Mouse (Mus musculus) heart, embryonic 12.5 days (tissue): ENCODE results near the gene Hsf4. TPM values are rescaled to one million over a fixed set of nuclear protein-coding genes. Genes with fewer than 3 reads are reported as not detected.

Experiments used
- ATAC-seq: fragments of 200-750 bp; cut with Nextera tagmentation; 2 replicates; pipeline ENCODE4 v1.8.0; 2017; ENCODE audit warnings: moderate TSS enrichment, moderate library complexity; ENCODE audit not compliant: insufficient number of reproducible peaks, low FRiP score
- H3K27ac ChIP-seq: fragments of 300-500 bp; sonication (generic); 2 replicates; pipeline ENCODE4 v1.5.1; 2016; ENCODE audit warnings: mild to moderate bottlenecking, moderate library complexity; ENCODE audit not compliant: poor library complexity, severe bottlenecking
- H3K27me3 ChIP-seq: fragments of 300-500 bp; sonication (generic); replicated peaks from 2 replicates; pipeline ENCODE4 v1.6.1; 2016; ENCODE audit warnings: mild to moderate bottlenecking, moderate library complexity
- H3K36me3 ChIP-seq: fragments of 300-500 bp; sonication (generic); 2 replicates; pipeline ENCODE4 v1.6.1; 2016; ENCODE audit warnings: mild to moderate bottlenecking, moderate library complexity
- H3K4me1 ChIP-seq: fragments of 300-500 bp; sonication (generic); replicated peaks from 2 replicates; pipeline ENCODE4 v1.6.1; 2016; ENCODE audit warnings: mild to moderate bottlenecking
- H3K4me2 ChIP-seq: fragments of 300-500 bp; sonication (generic); 2 replicates; pipeline ENCODE4 v1.6.1; 2016; ENCODE audit warnings: mild to moderate bottlenecking, moderate library complexity
- H3K4me3 ChIP-seq: fragments of 300-500 bp; sonication (generic); 2 replicates; pipeline ENCODE4 v1.5.1; 2016; ENCODE audit warnings: mild to moderate bottlenecking
- H3K9ac ChIP-seq: fragments of 300-500 bp; sonication (generic); 2 replicates; pipeline ENCODE4 v1.6.1; 2016; ENCODE audit warnings: mild to moderate bottlenecking, moderate library complexity
- H3K9me3 ChIP-seq: fragments of 300-500 bp; sonication (generic); replicated peaks from 2 replicates; pipeline ENCODE4 v1.6.1; 2016; ENCODE audit warnings: mild to moderate bottlenecking, moderate library complexity
- WGBS: fragments of 180-500 bp; shearing (Covaris S2); methylation state at CpG from one replicate; pipeline ENCODE4 v1.1.7; 2016; 5-methylcytosine and 5-hydroxymethylcytosine counted together
- polyA plus RNA-seq: library from polyadenylated mRNA; unstranded; fragments of >200 nt; fragmentation: Nextera tagmentation; extraction: Ambion mirVana; gene quantifications from 2 replicates; pipeline ENCODE4 v1.2.1, GENCODE M21; 2016

The Hsf4 gene
- polyA plus RNA-seq, 1 experiment from 2014 or later: not detected

GRCm38 (mm10) chr8:105241016-105241415, 28.6 kb upstream of the Hsf4 start:
- Histone ChIP-seq H3K4me1 (no peaks in the 10 kb centered on the region), H3K36me3 (peaks cover 50% of the 10 kb centered on the region), H3K9me3 (no peaks in the 10 kb centered on the region), H3K9ac (no peak overlapping the region), H3K27ac (no peak overlapping the region), H3K4me2 (no peak overlapping the region), H3K4me3 (no peak overlapping the region), H3K27me3 (no peaks in the 10 kb centered on the region)
- no peak for ATAC-seq
- 90% methylated on average over 7 of the region's 7 CpGs for WGBS

- Histone ChIP-seq H3K9me3 (no peaks in the 10 kb centered on the region), H3K27ac (no peak overlapping the region), H3K4me3 (no peak overlapping the region), H3K9ac (no peak overlapping the region), H3K27me3 (peaks cover 14% of the 10 kb centered on the region), H3K4me2 (no peak overlapping the region), H3K4me1 (peaks cover 26% of the 10 kb centered on the region), H3K36me3 (peaks cover 55% of the 10 kb centered on the region)
- 91% methylated on average over 6 of the region's 6 CpGs for WGBS
- ATAC-seq: no peak
Observed at GRCm38 (mm10) chr8:105251954-105252353, 17.6 kb upstream of the Hsf4 start.

- ATAC-seq: no peak
- Histone ChIP-seq H3K4me2 (no peak overlapping the region; the same call in 1 of the 2 replicates), H3K4me3 (no peak overlapping the region), H3K9ac (no peak overlapping the region; the same call in 1 of the 2 replicates), H3K27ac (no peak overlapping the region), H3K9me3 (no peaks in the 10 kb centered on the region), H3K36me3 (peaks cover 49% of the 10 kb centered on the region), H3K4me1 (peaks cover 26% of the 10 kb centered on the region), H3K27me3 (peaks cover 21% of the 10 kb centered on the region)
- WGBS: 60% methylated on average over 10 of the region's 10 CpGs
Observed at GRCm38 (mm10) chr8:105252680-105253537, 16.7 kb upstream of the Hsf4 start.

- no peak overlapping the region for H3K9ac ChIP-seq
- no peak overlapping the region for H3K27ac ChIP-seq
- peak overlapping the region; percentile 69 for H3K4me3 ChIP-seq
- WGBS: 47% methylated on average over 20 of the region's 20 CpGs
- no peaks in the 10 kb centered on the region for H3K9me3 ChIP-seq
- H3K4me2 ChIP-seq: peak overlapping the region; percentile 99
- peaks cover 29% of the 10 kb centered on the region for H3K4me1 ChIP-seq
- peaks cover 30% of the 10 kb centered on the region for H3K27me3 ChIP-seq
- H3K36me3 ChIP-seq: peaks cover 40% of the 10 kb centered on the region
- ATAC-seq: 0 out of 2 replicates have a peak, but pooled peaks have one; percentile 5
Observed at GRCm38 (mm10) chr8:105253766-105254151, 15.8 kb upstream of the Hsf4 start.

GRCm38 (mm10) chr8:105254152-105254965, 15.2 kb upstream of the Hsf4 start:
- H3K27ac ChIP-seq: peak overlapping the region; percentile 48
- peaks cover 35% of the 10 kb centered on the region for H3K4me1 ChIP-seq
- H3K9ac ChIP-seq: peak overlapping the region; percentile 81
- peak overlapping the region; percentile 99 for H3K4me2 ChIP-seq
- peak overlapping the region; percentile 69 for H3K4me3 ChIP-seq
- WGBS: under 1% methylated on average over 73 of the region's 74 CpGs
- H3K36me3 ChIP-seq: peaks cover 34% of the 10 kb centered on the region
- H3K27me3 ChIP-seq: peaks cover 36% of the 10 kb centered on the region
- H3K9me3 ChIP-seq: no peaks in the 10 kb centered on the region
- ATAC-seq: peak; percentile 84

- peak within 1 kb of the TSS; percentile 69 for H3K4me3 ChIP-seq
- peaks cover 42% of the 10 kb centered on the region for H3K27me3 ChIP-seq
- peak within 1 kb of the TSS; percentile 81 for H3K9ac ChIP-seq
- peaks cover 29% of the 10 kb centered on the region for H3K36me3 ChIP-seq
- peak within 1 kb of the TSS; percentile 99 for H3K4me2 ChIP-seq
- peak; percentile 73 for ATAC-seq
- H3K9me3 ChIP-seq: no peaks in the 10 kb centered on the region
- WGBS: 3% methylated on average over 14 of the region's 14 CpGs
- peak within 1 kb of the TSS; percentile 48 for H3K27ac ChIP-seq
- peaks cover 41% of the 10 kb centered on the region for H3K4me1 ChIP-seq
Observed at GRCm38 (mm10) chr8:105254966-105255350, 14.6 kb upstream of the Hsf4 start, which contains the start of gene B3gnt9. B3gnt9 (minus strand) TSS chr8:105255153.

- Histone ChIP-seq H3K27ac (no peak overlapping the region), H3K27me3 (peaks cover 64% of the 10 kb centered on the region), H3K9ac (no peak overlapping the region), H3K9me3 (0 out of 2 replicates have a peak, but pooled peaks cover 4% of the 10 kb centered on the region), H3K4me2 (no peak overlapping the region), H3K36me3 (peaks cover 4% of the 10 kb centered on the region; the same call in 1 of the 2 replicates), H3K4me1 (peaks cover 45% of the 10 kb centered on the region), H3K4me3 (no peak overlapping the region)
- 62% methylated on average over 7 of the region's 7 CpGs for WGBS
- no peak for ATAC-seq
Observed at GRCm38 (mm10) chr8:105257318-105258114, 12.1 kb upstream of the Hsf4 start.

GRCm38 (mm10) chr8:105258911-105259720, 10.5 kb upstream of the Hsf4 start:
- peaks cover 72% of the 10 kb centered on the region for H3K27me3 ChIP-seq
- H3K9me3 ChIP-seq: 0 out of 2 replicates have a peak, but pooled peaks cover 4% of the 10 kb centered on the region
- H3K4me2 ChIP-seq: peak overlapping the region; percentile 86
- 4% methylated on average over 55 of the region's 55 CpGs for WGBS
- peaks cover 31% of the 10 kb centered on the region for H3K4me1 ChIP-seq
- H3K9ac ChIP-seq: peak overlapping the region; percentile 19; the same call in 1 of the 2 replicates
- no peak for ATAC-seq
- H3K27ac ChIP-seq: no peak overlapping the region
- no peaks in the 10 kb centered on the region for H3K36me3 ChIP-seq
- H3K4me3 ChIP-seq: peak overlapping the region; percentile 45

GRCm38 (mm10) chr8:105259721-105260320, 9.8 kb upstream of the Hsf4 start:
- H3K27me3 ChIP-seq: peaks cover 72% of the 10 kb centered on the region
- no peak for ATAC-seq
- H3K9me3 ChIP-seq: 0 out of 2 replicates have a peak, but pooled peaks cover 4% of the 10 kb centered on the region
- peak overlapping the region; percentile 19; the same call in 1 of the 2 replicates for H3K9ac ChIP-seq
- H3K27ac ChIP-seq: no peak overlapping the region
- no peaks in the 10 kb centered on the region for H3K36me3 ChIP-seq
- peak overlapping the region; percentile 86 for H3K4me2 ChIP-seq
- WGBS: 4% methylated on average over 30 of the region's 30 CpGs
- H3K4me1 ChIP-seq: peaks cover 30% of the 10 kb centered on the region
- peak overlapping the region; percentile 45 for H3K4me3 ChIP-seq
